Mouse (Mus musculus): Measurements from ENCODE around the gene Gas2. TPM values are rescaled to one million over a fixed set of nuclear protein-coding genes. Genes with fewer than 3 reads are reported as not detected.

The Gas2 gene
- total and polyA plus RNA-seq, 3 experiments, result 1.4 to 17.1 (median 6.0) TPM

DNA sequence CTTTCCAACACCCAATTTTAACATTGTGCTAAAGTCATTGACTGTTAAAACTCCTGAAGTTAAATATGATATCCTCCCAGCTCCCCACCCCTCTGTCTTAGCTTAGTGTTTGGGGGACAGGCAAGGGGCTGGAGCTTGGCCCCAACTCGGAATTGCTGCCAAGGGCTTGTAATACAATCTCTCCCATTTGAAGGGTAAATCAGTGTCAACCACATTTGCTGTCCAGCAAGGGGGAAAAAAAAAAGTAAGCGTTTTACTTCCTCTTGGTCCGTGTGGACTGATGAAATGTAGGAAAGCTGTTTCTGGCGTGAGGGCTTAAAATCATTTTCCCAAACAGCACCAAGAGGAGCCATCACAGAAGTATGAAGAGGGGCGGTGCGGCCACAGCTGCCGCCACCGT is 16.9 kb downstream of the Gas2 start:
- ATAC-seq (ENCODE audit: extremely low read depth, insufficient number of reproducible peaks, low FRiP score, poor library complexity, severe bottlenecking) (no peak), DNase-seq (ENCODE audit: low spot score) (no peak)
- no peak for TF ChIP-seq POLR2AphosphoS5 (IDR thresholded peaks at IDR 0.05; ENCODE audit: insufficient replicate concordance, low read depth, low read length)
- no peak for TF ChIP-seq CTCF (IDR thresholded peaks at IDR 0.05; ENCODE audit: low read depth, low read length)
- H3K4me3 ChIP-seq (ENCODE audit: low read depth, low read length), result no peak overlapping the region
- no peaks in the 10 kb centered on the region for H3K9me3 ChIP-seq (replicated peaks)
- H3K36me3 ChIP-seq (replicated peaks), result peaks cover 8% of the 10 kb centered on the region
- H3K4me1 ChIP-seq (ENCODE audit: insufficient read depth, low read depth, low read length), result no peaks in the 10 kb centered on the region
- no peaks in the 10 kb centered on the region; the same call in 1 of the 2 replicates for H3K27me3 ChIP-seq (ENCODE audit: insufficient read depth, low read length)

DNA sequence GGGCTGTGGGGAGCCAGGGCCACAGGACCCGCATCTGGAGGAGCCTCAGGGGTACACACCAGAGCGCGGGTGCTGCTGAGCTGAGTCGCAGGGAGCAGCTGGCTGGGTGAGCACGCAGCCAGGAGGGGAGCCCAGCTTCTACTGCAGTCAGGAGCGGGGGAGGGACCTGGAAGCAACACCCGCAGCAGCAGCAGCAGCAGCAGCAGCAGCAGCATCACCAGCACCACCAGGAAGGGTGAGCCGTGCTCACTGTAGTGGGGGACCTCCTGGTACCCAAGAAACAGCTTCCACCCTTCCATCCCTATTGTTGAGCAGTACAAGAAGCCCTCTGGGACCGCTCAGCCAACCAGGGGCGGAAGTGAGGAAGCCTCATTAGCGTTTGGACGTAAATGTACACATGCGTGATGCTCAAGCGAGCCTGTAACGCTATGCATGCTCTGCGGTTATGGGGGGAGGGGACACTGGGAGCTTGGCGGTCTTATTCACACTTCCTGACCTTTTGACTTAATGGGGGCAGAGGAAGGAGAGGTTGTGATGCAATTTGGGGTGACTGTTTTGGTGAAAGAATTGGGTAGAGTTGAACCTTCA is 17.4 kb downstream of the Gas2 start:
- no peak for TF ChIP-seq GATA1 (IDR thresholded peaks at IDR 0.05; ENCODE audit: borderline replicate concordance, low read length)
- no peak for TF ChIP-seq CTCF (IDR thresholded peaks at IDR 0.05; ENCODE audit: low read depth, low read length)
- TF ChIP-seq TAL1 (conservative IDR thresholded peaks at IDR 0.05; ENCODE audit: low read depth, low read length), result no peak
- no peak for TF ChIP-seq POLR2AphosphoS5 (IDR thresholded peaks at IDR 0.05; ENCODE audit: insufficient replicate concordance, low read depth, low read length)
- TF ChIP-seq GATA2 (IDR thresholded peaks at IDR 0.05; ENCODE audit: borderline replicate concordance, low read depth, low read length), result no peak
- H3K36me3 ChIP-seq (replicated peaks), result peaks cover 8% of the 10 kb centered on the region
- no peaks in the 10 kb centered on the region for H3K4me1 ChIP-seq (ENCODE audit: insufficient read depth, low read depth, low read length)
- H3K9me3 ChIP-seq (replicated peaks), result no peaks in the 10 kb centered on the region
- ATAC-seq (ENCODE audit: extremely low read depth, insufficient number of reproducible peaks, low FRiP score, poor library complexity, severe bottlenecking), result no peak
- H3K4me3 ChIP-seq (ENCODE audit: low read depth, low read length), result no peak overlapping the region
- H3K27me3 ChIP-seq (ENCODE audit: insufficient read depth, low read length), result no peaks in the 10 kb centered on the region; the same call in 1 of the 2 replicates
- no peak for DNase-seq (ENCODE audit: low spot score)

DNA sequence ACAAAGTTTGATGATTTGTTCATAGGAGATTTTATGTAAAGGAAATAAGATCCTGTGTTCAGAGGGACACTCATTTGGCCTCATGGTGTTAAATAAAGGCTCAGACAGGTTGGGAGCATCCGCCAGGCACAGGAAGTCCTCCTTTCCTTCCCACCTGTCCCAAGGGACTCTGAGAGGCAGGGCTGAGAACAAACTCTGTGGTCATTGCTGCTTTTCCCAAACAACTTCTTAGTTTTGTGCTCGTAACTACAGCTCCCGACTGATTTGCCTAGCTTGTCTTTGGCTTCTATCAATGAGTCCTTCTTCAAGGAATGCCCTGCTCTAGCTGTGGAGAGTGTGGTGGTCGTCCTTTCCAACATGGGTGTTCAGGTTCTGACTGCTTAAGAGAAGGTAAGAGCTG is 18.3 kb downstream of the Gas2 start:
- TF ChIP-seq TAL1 (conservative IDR thresholded peaks at IDR 0.05; ENCODE audit: low read depth, low read length) (no peak), GATA2 (IDR thresholded peaks at IDR 0.05; ENCODE audit: borderline replicate concordance, low read depth, low read length) (no peak)
- peaks cover 8% of the 10 kb centered on the region for H3K36me3 ChIP-seq (replicated peaks)
- ATAC-seq (ENCODE audit: extremely low read depth, insufficient number of reproducible peaks, low FRiP score, poor library complexity, severe bottlenecking) (no peak), DNase-seq (ENCODE audit: low spot score) (no peak)
- no peaks in the 10 kb centered on the region for H3K4me1 ChIP-seq (ENCODE audit: insufficient read depth, low read depth, low read length)
- no peaks in the 10 kb centered on the region; the same call in 1 of the 2 replicates for H3K27me3 ChIP-seq (ENCODE audit: insufficient read depth, low read length)
- no peak overlapping the region for H3K4me3 ChIP-seq (ENCODE audit: low read depth, low read length)
- H3K9me3 ChIP-seq (replicated peaks), result no peaks in the 10 kb centered on the region

DNA sequence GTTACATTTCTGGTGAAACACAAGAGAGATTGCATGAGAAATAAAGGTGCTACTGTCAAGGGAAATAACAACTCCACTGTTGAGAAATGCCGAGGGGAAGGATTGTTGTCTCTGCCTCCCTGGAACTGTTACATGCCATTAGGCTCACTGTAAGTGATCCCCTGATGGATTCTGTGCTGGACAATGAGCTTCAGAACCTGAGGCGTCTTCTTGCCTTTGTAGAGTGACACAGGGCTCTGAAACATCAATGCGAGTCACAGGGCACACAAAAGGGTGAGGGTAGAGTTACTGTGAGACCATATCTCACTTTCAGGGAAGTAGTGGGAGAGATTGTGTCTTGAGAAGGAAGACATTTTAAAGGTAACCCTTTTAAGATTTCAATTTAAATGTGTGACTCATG is 23.5 kb downstream of the Gas2 start:
- H3K4me1 ChIP-seq (ENCODE audit: insufficient read depth, low read depth, low read length), result peaks cover 10% of the 10 kb centered on the region
- ATAC-seq (ENCODE audit: extremely low read depth, insufficient number of reproducible peaks, low FRiP score, poor library complexity, severe bottlenecking) (no peak), DNase-seq (ENCODE audit: low spot score) (no peak)
- no peak overlapping the region for H3K4me3 ChIP-seq (ENCODE audit: low read depth, low read length)
- TF ChIP-seq GATA1 (IDR thresholded peaks at IDR 0.05; ENCODE audit: borderline replicate concordance, low read length) (no peak), TAL1 (conservative IDR thresholded peaks at IDR 0.05; ENCODE audit: low read depth, low read length) (no peak), POLR2AphosphoS5 (IDR thresholded peaks at IDR 0.05; ENCODE audit: insufficient replicate concordance, low read depth, low read length) (no peak), GATA2 (IDR thresholded peaks at IDR 0.05; ENCODE audit: borderline replicate concordance, low read depth, low read length) (no peak), CTCF (IDR thresholded peaks at IDR 0.05; ENCODE audit: low read depth, low read length) (no peak)
- H3K36me3 ChIP-seq (replicated peaks), result peaks cover 1% of the 10 kb centered on the region
- H3K27me3 ChIP-seq (ENCODE audit: insufficient read depth, low read length), result no peaks in the 10 kb centered on the region; the same call in 1 of the 2 replicates
- no peaks in the 10 kb centered on the region for H3K9me3 ChIP-seq (replicated peaks)

DNA sequence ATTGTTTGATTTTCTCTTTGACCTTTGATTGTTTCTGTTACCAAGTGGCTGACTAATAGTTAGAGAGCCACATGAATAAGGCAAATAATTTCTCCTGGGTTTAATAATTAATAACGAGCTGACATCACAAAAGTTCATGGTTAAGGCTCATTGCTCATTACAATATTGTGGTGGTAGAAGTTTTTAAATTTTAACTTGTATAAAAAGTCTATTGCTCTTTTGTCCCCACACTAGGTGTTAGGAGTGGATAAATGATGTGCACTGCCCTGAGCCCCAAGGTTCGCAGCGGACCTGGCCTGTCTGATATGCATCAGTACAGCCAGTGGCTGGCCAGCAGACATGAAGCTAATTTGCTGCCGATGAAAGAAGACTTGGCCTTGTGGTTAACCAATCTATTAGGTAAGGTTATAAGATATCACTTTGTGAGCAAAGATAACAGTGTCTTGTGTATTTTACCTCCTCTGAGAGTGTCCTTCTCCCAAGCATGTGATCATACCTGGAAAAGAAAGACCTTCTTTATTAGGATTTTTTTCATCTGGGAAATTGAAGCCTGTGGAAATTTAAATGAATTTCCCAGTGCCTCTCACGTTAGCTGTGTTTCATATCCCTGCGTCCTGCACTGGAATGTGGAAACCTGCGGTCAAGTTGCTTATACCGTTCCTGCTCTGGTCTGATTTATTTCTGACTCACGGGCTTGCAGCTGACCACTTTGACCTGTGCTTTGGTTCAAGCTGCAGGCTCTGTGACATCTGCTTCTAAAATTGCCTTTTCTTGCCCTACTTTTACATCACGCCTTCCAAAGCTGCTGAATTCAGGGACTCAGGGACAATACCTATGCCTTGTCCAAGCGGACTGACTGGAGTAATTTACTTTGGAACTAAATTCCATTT is 26.1 kb downstream of the Gas2 start:
- H3K4me1 ChIP-seq (ENCODE audit: insufficient read depth, low read depth, low read length), result peaks cover 10% of the 10 kb centered on the region
- H3K27me3 ChIP-seq (ENCODE audit: insufficient read depth, low read length), result no peaks in the 10 kb centered on the region
- H3K36me3 ChIP-seq (replicated peaks), result no peaks in the 10 kb centered on the region
- no peak overlapping the region for H3K4me3 ChIP-seq (ENCODE audit: low read depth, low read length)
- DNase-seq (ENCODE audit: low spot score) (no peak), ATAC-seq (ENCODE audit: extremely low read depth, insufficient number of reproducible peaks, low FRiP score, poor library complexity, severe bottlenecking) (peak; percentile 15; the same call in 1 of the 2 replicates)
- TF ChIP-seq GATA1 (IDR thresholded peaks at IDR 0.05; ENCODE audit: borderline replicate concordance, low read length) (no peak), TAL1 (conservative IDR thresholded peaks at IDR 0.05; ENCODE audit: low read depth, low read length) (no peak), GATA2 (IDR thresholded peaks at IDR 0.05; ENCODE audit: borderline replicate concordance, low read depth, low read length) (no peak), CTCF (IDR thresholded peaks at IDR 0.05; ENCODE audit: low read depth, low read length) (no peak), POLR2AphosphoS5 (IDR thresholded peaks at IDR 0.05; ENCODE audit: insufficient replicate concordance, low read depth, low read length) (no peak)
- no peaks in the 10 kb centered on the region for H3K9me3 ChIP-seq (replicated peaks)

DNA sequence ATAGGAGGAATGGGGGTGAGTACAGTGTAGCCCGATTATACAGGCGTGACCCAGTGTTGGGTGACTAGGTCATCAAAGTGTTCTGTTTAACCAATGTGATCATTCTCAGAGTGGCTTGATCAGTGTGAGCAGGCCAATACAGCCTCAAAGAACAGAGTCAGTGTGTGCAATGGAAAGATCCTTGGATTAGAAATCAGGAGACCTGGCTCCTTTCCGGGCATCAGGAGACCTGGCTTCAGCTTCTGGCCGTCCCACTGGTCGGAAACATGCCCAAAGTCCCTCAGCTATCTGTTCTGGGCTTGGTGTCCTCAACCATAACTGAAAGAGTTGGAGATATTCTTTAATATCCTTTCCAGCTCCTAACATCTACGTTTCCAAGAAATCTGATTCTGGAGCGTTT is 27.8 kb downstream of the Gas2 start:
- DNase-seq (ENCODE audit: low spot score), result no peak
- Histone ChIP-seq H3K36me3 (replicated peaks) (no peaks in the 10 kb centered on the region), H3K4me1 (ENCODE audit: insufficient read depth, low read depth, low read length) (peaks cover 10% of the 10 kb centered on the region), H3K4me3 (ENCODE audit: low read depth, low read length) (no peak overlapping the region), H3K27me3 (ENCODE audit: insufficient read depth, low read length) (no peaks in the 10 kb centered on the region), H3K9me3 (replicated peaks) (no peaks in the 10 kb centered on the region)
- TF ChIP-seq GATA2 (IDR thresholded peaks at IDR 0.05; ENCODE audit: borderline replicate concordance, low read depth, low read length) (no peak), GATA1 (IDR thresholded peaks at IDR 0.05; ENCODE audit: borderline replicate concordance, low read length) (no peak), POLR2AphosphoS5 (IDR thresholded peaks at IDR 0.05; ENCODE audit: insufficient replicate concordance, low read depth, low read length) (no peak), CTCF (IDR thresholded peaks at IDR 0.05; ENCODE audit: low read depth, low read length) (no peak), TAL1 (conservative IDR thresholded peaks at IDR 0.05; ENCODE audit: low read depth, low read length) (no peak)
- ATAC-seq (ENCODE audit: extremely low read depth, insufficient number of reproducible peaks, low FRiP score, poor library complexity, severe bottlenecking), result no peak
